Mouse (Mus musculus): ENCODE measurements at regions not wholly inside any gene's neighbourhood (a gene's known extent, or its start where the extent isn't known, plus 50 kb on each side); places are given as distances from the start of the nearest gene placed in this dataset.

- H3K27me3 ChIP-seq: no peaks in the 10 kb centered on the region
- no peaks in the 10 kb centered on the region for H3K36me3 ChIP-seq
- H3K4me2 ChIP-seq (replicated peaks): no peak overlapping the region
- H3K27ac ChIP-seq (replicated peaks): no peak overlapping the region
- H3K9ac ChIP-seq (replicated peaks): no peak overlapping the region
- no peak overlapping the region for H3K4me3 ChIP-seq
- peak; percentile 85 for ATAC-seq (replicated peaks)
- WGBS: 55% methylated on average over 2 of the region's 2 CpGs
- no peaks in the 10 kb centered on the region for H3K9me3 ChIP-seq
- no peaks in the 10 kb centered on the region for H3K4me1 ChIP-seq
Observed at GRCm38 (mm10) chrX:58620403-58620802, 288.8 kb upstream of the 4930550L24Rik start.

Data from forebrain, embryonic 15.5 days (tissue).